Mouse (Mus musculus): ENCODE measurements at regions not wholly inside any gene's neighbourhood (a gene's known extent, or its start where the extent isn't known, plus 50 kb on each side); places are given as distances from the start of the nearest gene placed in this dataset.

GRCm38 (mm10) chr2:171628182-171628850 lies 414.9 kb downstream of the Cbln4 start:
- Histone ChIP-seq H3K9me3 (ENCODE audit: control insufficient read depth, low read length) (no peaks in the 10 kb centered on the region), H3K27me3 (replicated peaks; ENCODE audit: control insufficient read depth, insufficient read depth, low read length) (no peaks in the 10 kb centered on the region), H3K4me3 (ENCODE audit: low read length) (no peak overlapping the region), H3K4me1 (ENCODE audit: control insufficient read depth, insufficient read depth, low read length) (no peaks in the 10 kb centered on the region), H3K4me2 (ENCODE audit: low read depth, low read length) (no peak overlapping the region), H3K9ac (ENCODE audit: low read depth, low read length) (no peak overlapping the region), H3K36me3 (ENCODE audit: control insufficient read depth, insufficient read depth, low read length) (no peaks in the 10 kb centered on the region), H3K27ac (ENCODE audit: low read length) (no peak overlapping the region)
- no peak for ATAC-seq
- WGBS, result 93% methylated on average over 10 of the region's 10 CpGs

DNA sequence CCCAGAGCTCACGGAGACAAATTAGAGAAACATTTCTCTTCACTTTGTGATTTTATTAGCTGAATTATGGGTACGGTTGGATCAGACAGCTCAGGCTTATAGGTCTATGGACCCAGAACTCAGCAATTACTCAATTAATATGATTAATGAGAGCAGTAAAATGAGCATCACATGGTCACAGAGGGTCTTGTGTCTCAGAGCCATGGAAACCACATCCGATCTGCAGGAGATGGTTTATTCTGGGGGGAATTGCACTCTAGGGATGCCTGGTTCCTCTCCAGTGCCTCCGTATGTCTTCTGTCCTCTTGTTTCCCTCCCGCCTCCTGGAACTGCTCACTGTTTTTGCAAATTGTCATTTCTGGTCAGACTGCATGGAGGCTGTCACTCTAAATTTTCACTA lies 422.6 kb downstream of the Cbln4 start:
- no peaks in the 10 kb centered on the region for H3K27me3 ChIP-seq (replicated peaks; ENCODE audit: control insufficient read depth, insufficient read depth, low read length)
- H3K4me3 ChIP-seq (ENCODE audit: low read length), result no peak overlapping the region
- no peak overlapping the region for H3K27ac ChIP-seq (ENCODE audit: low read length)
- H3K4me2 ChIP-seq (ENCODE audit: low read depth, low read length), result no peak overlapping the region
- no peaks in the 10 kb centered on the region for H3K4me1 ChIP-seq (ENCODE audit: control insufficient read depth, insufficient read depth, low read length)
- ATAC-seq, result no peak
- no peaks in the 10 kb centered on the region for H3K9me3 ChIP-seq (ENCODE audit: control insufficient read depth, low read length)
- no peak overlapping the region for H3K9ac ChIP-seq (ENCODE audit: low read depth, low read length)
- WGBS, result 70% methylated on average over 5 of the region's 5 CpGs
- no peaks in the 10 kb centered on the region for H3K36me3 ChIP-seq (ENCODE audit: control insufficient read depth, insufficient read depth, low read length)

DNA sequence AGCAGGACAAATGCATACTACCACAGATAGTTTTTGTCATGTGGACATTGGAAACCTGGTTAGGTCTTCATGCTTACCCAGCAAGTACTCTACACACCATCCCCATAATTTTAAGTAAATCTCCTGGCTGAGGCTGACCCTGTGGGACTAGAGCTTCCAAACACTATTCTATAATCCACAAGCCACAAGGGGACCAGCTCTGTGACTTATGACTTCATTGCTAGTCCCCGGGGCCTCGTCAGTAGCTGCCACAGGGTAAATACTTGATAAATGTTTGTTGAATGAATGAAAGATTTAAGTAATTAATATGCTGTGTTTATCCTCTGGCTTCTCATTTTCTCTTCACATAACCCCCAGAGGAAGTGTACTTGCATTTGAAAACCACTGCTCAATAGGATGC lies 423.0 kb downstream of the Cbln4 start:
- no peaks in the 10 kb centered on the region for H3K9me3 ChIP-seq (ENCODE audit: control insufficient read depth, low read length)
- WGBS, result 66% methylated on average over 2 of the region's 2 CpGs
- no peak overlapping the region for H3K4me3 ChIP-seq (ENCODE audit: low read length)
- H3K9ac ChIP-seq (ENCODE audit: low read depth, low read length), result no peak overlapping the region
- no peak for ATAC-seq
- no peak overlapping the region for H3K4me2 ChIP-seq (ENCODE audit: low read depth, low read length)
- H3K27ac ChIP-seq (ENCODE audit: low read length), result no peak overlapping the region
- H3K27me3 ChIP-seq (replicated peaks; ENCODE audit: control insufficient read depth, insufficient read depth, low read length), result no peaks in the 10 kb centered on the region
- H3K36me3 ChIP-seq (ENCODE audit: control insufficient read depth, insufficient read depth, low read length), result no peaks in the 10 kb centered on the region
- H3K4me1 ChIP-seq (ENCODE audit: control insufficient read depth, insufficient read depth, low read length), result no peaks in the 10 kb centered on the region

- H3K27ac ChIP-seq (ENCODE audit: low read length), result no peak overlapping the region
- WGBS, result 73% methylated on average over 4 of the region's 4 CpGs
Observed at GRCm38 (mm10) chr2:171618771-171619170, 424.5 kb downstream of the Cbln4 start.

GRCm38 (mm10) chr2:171618333-171618732 lies 424.9 kb downstream of the Cbln4 start:
- Histone ChIP-seq H3K9me3 (ENCODE audit: control insufficient read depth, low read length) (no peaks in the 10 kb centered on the region), H3K9ac (ENCODE audit: low read depth, low read length) (no peak overlapping the region)
- no peak for ATAC-seq

More at GRCm38 (mm10) chr2:171618771-171619170, 424.5 kb downstream of the Cbln4 start:
- Histone ChIP-seq H3K27me3 (replicated peaks; ENCODE audit: control insufficient read depth, insufficient read depth, low read length) (no peaks in the 10 kb centered on the region), H3K4me1 (ENCODE audit: control insufficient read depth, insufficient read depth, low read length) (no peaks in the 10 kb centered on the region), H3K9me3 (ENCODE audit: control insufficient read depth, low read length) (no peaks in the 10 kb centered on the region), H3K36me3 (ENCODE audit: control insufficient read depth, insufficient read depth, low read length) (no peaks in the 10 kb centered on the region), H3K4me2 (ENCODE audit: low read depth, low read length) (no peak overlapping the region), H3K4me3 (ENCODE audit: low read length) (no peak overlapping the region), H3K9ac (ENCODE audit: low read depth, low read length) (no peak overlapping the region)
- ATAC-seq, result no peak

DNA sequence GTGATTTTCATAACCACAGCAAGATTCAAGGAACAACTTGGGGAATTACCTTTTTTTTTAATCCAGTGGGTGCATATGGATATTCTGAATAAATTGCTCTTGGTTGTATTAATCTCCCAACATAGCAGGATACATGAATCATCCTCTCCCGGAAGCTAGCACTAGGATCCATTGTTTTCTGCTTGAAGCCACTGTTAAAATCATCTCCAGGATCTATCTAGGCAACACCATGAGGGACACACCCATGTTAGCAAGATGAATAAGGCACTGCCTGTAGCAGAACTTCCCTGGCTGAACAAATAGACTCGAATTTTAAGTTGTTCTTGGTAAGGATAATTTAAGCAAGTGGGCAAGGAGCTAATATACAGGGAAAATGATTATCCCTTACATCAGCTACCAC lies 427.8 kb downstream of the Cbln4 start:
- WGBS, result 67% methylated on average over 2 of the region's 2 CpGs
- Histone ChIP-seq H3K4me3 (ENCODE audit: low read length) (no peak overlapping the region), H3K36me3 (ENCODE audit: control insufficient read depth, insufficient read depth, low read length) (no peaks in the 10 kb centered on the region), H3K9me3 (ENCODE audit: control insufficient read depth, low read length) (no peaks in the 10 kb centered on the region), H3K4me1 (ENCODE audit: control insufficient read depth, insufficient read depth, low read length) (no peaks in the 10 kb centered on the region), H3K27me3 (replicated peaks; ENCODE audit: control insufficient read depth, insufficient read depth, low read length) (no peaks in the 10 kb centered on the region), H3K4me2 (ENCODE audit: low read depth, low read length) (no peak overlapping the region), H3K9ac (ENCODE audit: low read depth, low read length) (no peak overlapping the region), H3K27ac (ENCODE audit: low read length) (no peak overlapping the region)
- no peak for ATAC-seq

More at GRCm38 (mm10) chr2:171618333-171618732, 424.9 kb downstream of the Cbln4 start:
- Histone ChIP-seq H3K27ac (ENCODE audit: low read length) (no peak overlapping the region), H3K4me2 (ENCODE audit: low read depth, low read length) (no peak overlapping the region), H3K4me3 (ENCODE audit: low read length) (no peak overlapping the region), H3K4me1 (ENCODE audit: control insufficient read depth, insufficient read depth, low read length) (no peaks in the 10 kb centered on the region), H3K36me3 (ENCODE audit: control insufficient read depth, insufficient read depth, low read length) (no peaks in the 10 kb centered on the region), H3K27me3 (replicated peaks; ENCODE audit: control insufficient read depth, insufficient read depth, low read length) (no peaks in the 10 kb centered on the region)
- whole genome bisulfite sequencing, result 39% methylated on average over 9 of the region's 9 CpGs

DNA sequence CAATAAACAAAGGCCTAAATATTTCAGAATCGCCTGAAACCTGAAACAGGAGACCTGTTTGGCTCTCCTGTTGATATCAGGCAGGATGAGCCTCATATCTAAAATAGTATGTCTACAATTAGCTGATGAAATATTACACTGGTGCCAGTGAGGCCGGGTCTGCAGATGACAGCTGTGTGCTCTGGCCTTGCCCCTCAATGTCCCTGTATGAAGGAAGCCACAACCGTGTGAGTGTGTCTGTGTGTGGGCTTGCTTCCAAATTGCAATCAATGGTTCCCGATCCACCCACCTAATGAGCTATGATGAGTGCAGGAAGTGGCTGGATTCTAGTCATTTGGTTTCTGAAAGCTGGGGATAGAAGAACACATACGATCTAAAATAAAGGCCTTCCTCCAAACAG lies 438.2 kb downstream of the Cbln4 start:
- Histone ChIP-seq H3K4me3 (ENCODE audit: low read length) (no peak overlapping the region), H3K4me1 (ENCODE audit: control insufficient read depth, insufficient read depth, low read length) (no peaks in the 10 kb centered on the region), H3K27ac (ENCODE audit: low read length) (no peak overlapping the region), H3K9ac (ENCODE audit: low read depth, low read length) (no peak overlapping the region), H3K9me3 (ENCODE audit: control insufficient read depth, low read length) (no peaks in the 10 kb centered on the region), H3K4me2 (ENCODE audit: low read depth, low read length) (no peak overlapping the region), H3K27me3 (replicated peaks; ENCODE audit: control insufficient read depth, insufficient read depth, low read length) (no peaks in the 10 kb centered on the region), H3K36me3 (ENCODE audit: control insufficient read depth, insufficient read depth, low read length) (no peaks in the 10 kb centered on the region)
- ATAC-seq, result no peak
- WGBS, result 66% methylated on average over 5 of the region's 5 CpGs

DNA sequence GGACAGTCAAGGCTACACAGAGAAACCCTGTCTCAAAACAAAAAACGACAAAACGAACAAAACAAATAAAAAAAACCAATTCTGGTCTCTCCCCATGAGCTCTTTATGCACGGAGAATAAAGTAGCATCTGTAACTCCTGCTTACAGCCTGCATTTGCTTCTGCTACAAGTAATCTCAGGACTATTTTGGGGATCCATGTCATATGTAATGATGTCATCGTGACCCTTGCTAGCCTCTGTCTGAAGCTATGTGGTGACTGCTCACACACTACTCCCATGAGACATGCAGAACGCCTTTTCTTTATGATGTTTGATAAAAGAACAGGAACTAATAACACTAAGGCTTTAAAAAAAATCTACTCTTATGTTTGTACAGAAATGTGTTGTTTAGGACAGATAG lies 448.0 kb downstream of the Cbln4 start:
- no peaks in the 10 kb centered on the region for H3K27me3 ChIP-seq (replicated peaks; ENCODE audit: control insufficient read depth, insufficient read depth, low read length)
- no peak for ATAC-seq
- WGBS, result 74% methylated on average over 5 of the region's 5 CpGs

DNA sequence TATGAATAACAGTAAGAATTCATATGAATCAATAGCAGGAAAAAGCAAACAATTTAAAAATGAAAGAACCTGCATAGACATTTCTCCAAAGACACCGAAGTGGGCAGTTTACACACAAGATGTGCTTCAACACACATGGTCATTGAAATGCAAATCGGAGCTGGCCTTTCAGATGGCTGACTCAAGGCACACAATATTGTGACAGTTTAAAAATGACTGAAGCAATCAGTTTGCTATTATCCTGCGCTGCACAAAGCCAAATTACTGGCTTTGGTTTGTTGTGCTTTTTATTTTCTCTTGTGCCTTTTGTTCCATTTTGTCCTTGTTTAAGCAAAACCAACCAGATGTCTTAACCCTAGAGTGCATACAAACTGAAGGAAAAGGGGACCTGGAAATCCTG lies 449.4 kb downstream of the Cbln4 start:
- H3K4me2 ChIP-seq (ENCODE audit: low read depth, low read length), result no peak overlapping the region
- WGBS, result 75% methylated on average over 3 of the region's 3 CpGs
- H3K36me3 ChIP-seq (ENCODE audit: control insufficient read depth, insufficient read depth, low read length), result no peaks in the 10 kb centered on the region
- no peak overlapping the region for H3K4me3 ChIP-seq (ENCODE audit: low read length)
- H3K9me3 ChIP-seq (ENCODE audit: control insufficient read depth, low read length), result no peaks in the 10 kb centered on the region
- no peak for ATAC-seq
- no peaks in the 10 kb centered on the region for H3K27me3 ChIP-seq (replicated peaks; ENCODE audit: control insufficient read depth, insufficient read depth, low read length)
- no peaks in the 10 kb centered on the region for H3K4me1 ChIP-seq (ENCODE audit: control insufficient read depth, insufficient read depth, low read length)
- H3K9ac ChIP-seq (ENCODE audit: low read depth, low read length), result no peak overlapping the region
- no peak overlapping the region for H3K27ac ChIP-seq (ENCODE audit: low read length)

More for the DNA sequence above, 448.0 kb downstream of the Cbln4 start:
- no peaks in the 10 kb centered on the region for H3K4me1 ChIP-seq (ENCODE audit: control insufficient read depth, insufficient read depth, low read length)
- no peak overlapping the region for H3K27ac ChIP-seq (ENCODE audit: low read length)
- no peaks in the 10 kb centered on the region for H3K36me3 ChIP-seq (ENCODE audit: control insufficient read depth, insufficient read depth, low read length)
- no peak overlapping the region for H3K4me3 ChIP-seq (ENCODE audit: low read length)
- no peak overlapping the region for H3K4me2 ChIP-seq (ENCODE audit: low read depth, low read length)
- H3K9me3 ChIP-seq (ENCODE audit: control insufficient read depth, low read length), result no peaks in the 10 kb centered on the region
- H3K9ac ChIP-seq (ENCODE audit: low read depth, low read length), result no peak overlapping the region

- no peak overlapping the region for H3K4me3 ChIP-seq (ENCODE audit: low read length)
- ATAC-seq, result no peak
Observed at GRCm38 (mm10) chr2:171592315-171592714, 451.0 kb downstream of the Cbln4 start.

More at GRCm38 (mm10) chr2:171592315-171592714, 451.0 kb downstream of the Cbln4 start:
- WGBS, result 71% methylated on average over 6 of the region's 6 CpGs
- Histone ChIP-seq H3K36me3 (ENCODE audit: control insufficient read depth, insufficient read depth, low read length) (no peaks in the 10 kb centered on the region), H3K9ac (ENCODE audit: low read depth, low read length) (no peak overlapping the region), H3K27ac (ENCODE audit: low read length) (no peak overlapping the region), H3K4me1 (ENCODE audit: control insufficient read depth, insufficient read depth, low read length) (no peaks in the 10 kb centered on the region), H3K9me3 (ENCODE audit: control insufficient read depth, low read length) (no peaks in the 10 kb centered on the region), H3K27me3 (replicated peaks; ENCODE audit: control insufficient read depth, insufficient read depth, low read length) (no peaks in the 10 kb centered on the region), H3K4me2 (ENCODE audit: low read depth, low read length) (no peak overlapping the region)

Measured in intestine, embryonic 16.5 days (tissue).